Mouse (Mus musculus): ENCODE results near the gene Snx30.

The Snx30 gene

GRCm38 (mm10) chr4:59823470-59823869, 17.8 kb downstream of the Snx30 start:
- DNase-seq (ENCODE audit: low spot score) = no peak

DNA sequence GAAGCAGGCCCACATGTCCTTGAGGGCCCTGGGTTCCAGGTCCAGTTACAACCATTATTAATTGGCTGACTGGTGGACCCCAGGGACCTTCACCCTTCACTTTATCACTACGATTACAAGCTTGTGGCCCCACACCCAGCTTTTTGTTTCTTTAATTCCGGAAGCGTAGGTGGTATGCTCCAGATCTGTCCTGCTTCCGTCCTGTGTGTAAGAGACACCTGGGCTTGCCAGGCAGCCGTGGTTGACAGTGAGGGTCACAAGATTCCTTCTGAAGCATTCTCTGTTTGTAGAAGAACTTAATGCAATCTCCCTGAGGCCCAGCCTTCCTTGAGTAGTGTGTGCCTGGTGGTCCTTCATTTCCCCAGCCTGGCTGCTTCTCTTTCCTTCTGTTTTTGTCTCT, 19.2 kb downstream of the Snx30 start:
- DNase-seq (ENCODE audit: low spot score) = no peak

DNA sequence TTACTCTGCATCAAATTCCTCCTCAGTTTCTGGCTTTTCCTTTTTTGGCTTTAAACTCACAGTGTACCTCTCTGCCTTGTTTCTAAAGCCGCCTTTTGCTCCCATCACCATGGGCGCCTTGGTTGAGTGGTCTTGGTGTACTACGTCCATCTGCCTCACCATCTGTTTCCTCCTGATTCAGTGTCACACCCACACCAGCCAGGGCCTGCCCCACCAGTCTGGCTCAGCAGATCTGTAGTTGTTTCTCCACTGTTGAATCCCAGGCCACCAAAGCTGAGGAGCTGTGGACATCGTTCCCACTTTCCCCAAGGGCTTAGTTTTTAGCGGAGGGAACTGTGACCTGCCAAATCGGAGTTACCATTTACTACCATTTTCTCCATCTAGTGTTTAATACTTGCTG, 20.0 kb downstream of the Snx30 start:
- no peak for DNase-seq (ENCODE audit: low spot score)

GRCm38 (mm10) chr4:59826381-59826780, 20.7 kb downstream of the Snx30 start:
- DNase-seq (ENCODE audit: low spot score) = no peak

DNA sequence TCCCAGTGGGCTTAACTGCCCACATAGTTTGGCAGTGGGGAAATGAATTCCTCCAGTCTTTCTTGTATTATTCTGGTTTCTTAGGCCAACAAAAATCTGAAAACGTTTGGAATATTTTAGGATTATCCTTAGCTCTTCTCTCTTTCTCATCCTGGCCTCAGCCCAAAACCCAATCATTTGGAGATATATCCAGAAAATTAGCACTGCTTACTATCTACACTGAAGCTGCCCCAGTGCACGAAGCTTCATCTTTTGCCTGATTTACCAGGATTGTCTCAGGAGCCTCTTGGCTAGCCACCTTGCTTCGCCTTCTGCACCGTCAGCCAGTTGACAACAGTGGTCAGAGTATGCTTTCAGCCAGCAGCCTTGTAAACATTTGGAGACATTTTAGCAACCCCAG, 23.4 kb downstream of the Snx30 start:
- DNase-seq (ENCODE audit: low spot score) = no peak

GRCm38 (mm10) chr4:59831038-59831437, 25.4 kb downstream of the Snx30 start:
- no peak for DNase-seq (ENCODE audit: low spot score)

DNA sequence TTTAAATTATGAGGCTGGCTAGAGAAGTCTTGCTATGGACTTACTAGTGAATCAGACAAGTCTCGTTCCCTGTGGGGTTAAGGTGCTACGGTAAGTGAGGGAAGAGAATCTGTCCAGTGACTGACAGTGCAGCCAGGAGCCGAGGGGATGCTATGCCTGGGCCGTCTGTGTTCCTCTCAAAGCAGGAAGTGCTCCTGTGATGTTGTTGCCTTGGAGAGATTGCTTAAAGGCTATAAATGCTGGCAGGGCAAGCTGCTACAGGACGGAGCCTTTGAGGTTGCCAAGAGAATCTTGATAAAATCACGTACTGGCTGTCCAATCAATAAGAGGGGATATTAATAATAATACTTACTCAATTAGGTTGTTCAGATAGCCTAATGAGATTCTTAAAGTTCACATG, 27.2 kb downstream of the Snx30 start:
- DNase-seq (ENCODE audit: low spot score) = no peak

GRCm38 (mm10) chr4:59837659-59838058, 32.0 kb downstream of the Snx30 start:
- DNase-seq (ENCODE audit: low spot score) = no peak

GRCm38 (mm10) chr4:59844460-59845244, 39.0 kb downstream of the Snx30 start:
- no peak for DNase-seq (ENCODE audit: low spot score)

DNA sequence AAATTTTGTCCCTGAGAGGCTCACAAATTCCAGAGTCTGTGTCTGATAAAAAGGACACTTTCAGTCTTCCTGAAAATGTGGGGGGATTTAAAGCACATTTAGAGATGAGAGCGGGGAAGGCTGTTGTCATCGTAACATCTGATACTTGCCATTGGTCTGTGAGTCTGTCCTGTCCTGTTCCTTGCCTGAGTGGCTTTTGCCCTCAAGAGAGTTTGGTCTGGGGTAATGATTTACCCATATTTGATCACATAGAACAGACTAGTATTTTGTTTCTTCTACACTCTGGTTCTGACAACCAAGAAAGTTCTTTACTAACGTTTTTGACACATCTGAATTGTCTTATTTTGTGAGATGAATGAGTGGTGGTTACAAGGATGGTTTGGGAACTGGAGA, 39.6 kb downstream of the Snx30 start:
- DNase-seq (ENCODE audit: low spot score) = no peak

DNA sequence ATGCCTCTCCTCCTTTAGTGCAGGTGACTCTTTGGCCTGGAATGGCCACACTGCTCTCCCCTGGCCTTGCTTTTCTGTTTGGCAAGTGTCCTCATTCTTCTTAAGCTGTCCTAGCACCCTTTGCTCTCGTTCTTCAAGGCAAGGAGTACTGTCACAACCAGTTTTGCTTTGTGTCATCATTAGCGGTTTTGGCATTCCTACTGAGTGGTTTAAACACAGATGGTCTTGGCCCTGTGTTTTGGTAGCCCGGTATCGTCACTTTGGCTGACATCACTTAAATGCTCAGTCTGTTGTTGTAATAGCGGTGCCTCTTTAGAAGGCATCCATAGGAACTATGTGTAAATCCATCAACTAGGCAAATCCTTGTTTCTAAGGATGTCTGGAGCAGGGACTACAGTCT, 41.8 kb downstream of the Snx30 start:
- no peak for DNase-seq (ENCODE audit: low spot score)

- DNase-seq (ENCODE audit: low spot score) = peak; percentile 60
These were observed 44.5 kb downstream of the Snx30 start for GRCm38 (mm10) chr4:59850181-59850580.

GRCm38 (mm10) chr4:59850886-59851623, 45.4 kb downstream of the Snx30 start:
- no peak for DNase-seq (ENCODE audit: low spot score)

DNA sequence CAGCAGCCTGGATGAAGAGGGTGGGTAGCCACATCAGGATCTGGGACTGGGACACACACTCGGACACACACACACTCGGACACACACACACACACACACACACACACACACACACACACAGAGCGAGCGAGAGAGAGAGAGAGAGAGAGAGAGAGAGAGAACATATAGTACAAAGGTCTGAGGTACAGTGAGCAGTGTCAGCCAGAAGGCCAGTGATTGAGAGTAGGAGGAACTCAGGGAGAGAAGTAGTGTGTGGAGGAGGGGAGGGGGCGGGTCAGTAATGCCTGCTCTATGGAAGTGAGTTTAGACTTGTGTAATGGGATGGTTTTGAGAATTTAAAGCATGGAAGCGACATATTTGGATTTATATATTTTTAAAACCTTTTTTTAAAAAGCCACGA, 47.5 kb downstream of the Snx30 start:
- DNase-seq (ENCODE audit: low spot score) = no peak

- DNase-seq (ENCODE audit: low spot score) = no peak
These were observed 54.2 kb downstream of the Snx30 start for GRCm38 (mm10) chr4:59859693-59860425.

- no peak for DNase-seq (ENCODE audit: low spot score)
These were observed 54.8 kb downstream of the Snx30 start for GRCm38 (mm10) chr4:59860431-59860830.

GRCm38 (mm10) chr4:59861871-59862270, 56.2 kb downstream of the Snx30 start:
- DNase-seq (ENCODE audit: low spot score) = no peak

DNA sequence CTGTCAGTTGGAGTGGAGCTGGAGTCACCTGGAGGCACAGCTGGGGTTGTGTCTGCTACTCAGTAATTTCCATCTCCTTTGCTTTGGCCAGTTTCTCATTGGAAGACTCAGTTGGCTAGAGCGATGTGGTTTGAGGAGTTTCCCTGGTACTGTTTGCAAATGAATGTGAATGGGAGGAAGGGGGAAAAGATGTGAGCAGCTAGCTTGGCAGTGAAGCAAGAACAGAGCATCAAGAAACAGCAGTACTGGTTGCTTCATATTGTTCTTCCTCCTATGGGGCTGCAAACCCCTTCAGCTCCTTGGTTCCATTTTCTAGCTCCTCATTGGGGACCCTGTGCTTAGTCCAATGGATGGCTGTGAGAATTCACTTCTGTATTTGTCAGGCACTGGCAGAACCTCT, 56.7 kb downstream of the Snx30 start:
- DNase-seq (ENCODE audit: low spot score) = no peak

GRCm38 (mm10) chr4:59863869-59864268, 58.2 kb downstream of the Snx30 start:
- DNase-seq (ENCODE audit: low spot score) = no peak

GRCm38 (mm10) chr4:59868086-59868485, 62.4 kb downstream of the Snx30 start:
- no peak for DNase-seq (ENCODE audit: low spot score)

GRCm38 (mm10) chr4:59869488-59870057, 63.9 kb downstream of the Snx30 start:
- DNase-seq (ENCODE audit: low spot score) = peak; percentile 38

DNA sequence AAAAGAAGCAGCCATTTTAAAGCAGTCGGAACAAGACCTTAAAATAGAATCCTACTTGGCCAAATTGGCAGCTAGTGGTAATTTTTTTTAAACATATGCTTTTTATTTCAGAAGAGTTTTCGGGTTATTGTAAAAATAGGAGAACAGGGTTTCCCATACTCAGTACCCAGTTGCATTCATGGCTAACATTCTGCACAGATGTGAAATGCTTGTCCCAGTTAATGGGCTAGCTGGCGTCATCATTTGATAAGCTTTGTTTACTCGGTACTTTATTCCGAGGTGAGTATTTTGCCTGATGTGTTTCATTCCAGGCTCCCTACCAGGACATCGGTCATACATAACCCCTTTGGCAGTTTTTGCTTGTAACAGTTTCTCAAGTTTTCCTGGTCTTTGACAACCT, 64.8 kb downstream of the Snx30 start:
- no peak for DNase-seq (ENCODE audit: low spot score)

Measured in ovary, postnatal 14 days (tissue).